Mouse (Mus musculus) gastrocnemius, postnatal 14 days (tissue): ENCODE data around the gene Apom. TPM values are rescaled to one million over a fixed set of nuclear protein-coding genes. Genes with fewer than 3 reads are reported as not detected.

Experiments
- DNase-seq: peaks from one replicate; pipeline ENCODE4 v3.0.0; 2021; ENCODE audit warnings: mixed read lengths
- intact Hi-C: fragments of 180-260 bp; cut with DNase I; formaldehyde crosslinking; loops from one replicate; pipeline ENCODE4 v1.15.1; 2025; ENCODE audit warnings: low total_unique reads
- total RNA-seq, 2 experiments: library from RNA; stranded (reverse); gene quantifications; 2 replicates each; pipeline ENCODE4 v1.2.3; 2021

The Apom gene
- total RNA-seq, 2 experiments from 2014 or later, result not detected

DNA sequence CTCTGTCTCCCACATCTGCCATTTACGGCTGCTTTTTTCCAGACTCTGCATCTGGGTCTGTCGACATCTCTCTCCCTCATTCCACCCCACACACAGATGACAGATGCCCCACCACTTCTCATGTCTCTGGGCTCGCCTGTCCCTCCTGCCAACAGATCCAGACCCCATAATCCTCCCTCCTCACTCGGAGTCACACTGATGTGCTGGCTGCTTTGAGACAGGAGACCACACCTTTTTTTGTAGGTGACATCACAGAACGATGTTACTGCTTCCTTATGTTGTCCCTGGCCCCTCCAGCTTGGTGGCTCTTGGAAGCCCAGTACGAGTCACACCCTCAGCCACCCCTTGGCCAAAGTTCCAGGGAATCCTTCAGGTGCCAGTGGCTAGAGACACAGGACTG lies 51.6 kb downstream of the Apom start:
- intact Hi-C loops, result no loop called here

DNA sequence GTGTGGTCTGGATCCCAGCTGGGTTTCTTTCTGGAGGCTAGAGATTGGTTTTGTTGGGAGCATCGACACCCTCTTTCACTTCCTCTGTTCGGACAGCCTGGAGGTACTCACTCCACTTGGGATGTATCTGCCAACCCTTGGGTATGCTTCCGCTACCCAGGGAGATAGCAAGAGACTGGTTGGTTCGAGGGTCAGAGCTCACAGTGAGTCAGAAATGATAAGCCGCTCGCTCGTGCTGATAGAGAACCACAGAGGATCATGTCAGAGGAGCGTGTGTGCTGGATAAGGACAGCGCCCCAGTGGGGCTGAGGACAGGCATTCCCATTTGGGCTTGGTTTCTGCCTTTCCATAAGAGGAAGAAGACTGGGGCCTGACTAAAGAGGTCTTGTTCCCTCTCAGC lies 52.1 kb downstream of the Apom start:
- intact Hi-C loops, result no loop called here
- no peak for DNase-seq

More for the DNA sequence above, 51.6 kb downstream of the Apom start:
- DNase-seq, result no peak

Other genes with a start within 250 kb of the Apom start
- 1 to 10 TPM; 1.8 to 3.1 TPM for gene C2, start 233.8 kb downstream of the Apom start, total RNA-seq
- 10 to 100 TPM; 29.4 to 32.2 TPM for gene Ehmt2, start 233.6 kb downstream of the Apom start, total RNA-seq
- under 1 TPM in 1 of 2 experiments, not detected in 1; 0.09 TPM for gene Slc44a4, start 217.6 kb downstream of the Apom start, total RNA-seq
- gene Neu1, start 200.8 kb downstream of the Apom start, total RNA-seq, result 1 to 10 TPM; 8.0 to 8.3 TPM
- gene Hspa1b, start 172.8 kb downstream of the Apom start, total RNA-seq, result 1 to 10 TPM; 2.6 to 5.9 TPM
- gene Gm20481, start 162.1 kb downstream of the Apom start, total RNA-seq, result not detected
- 1 to 10 TPM; 3.8 to 6.8 TPM for gene Hspa1a, start 159.9 kb downstream of the Apom start, total RNA-seq
- 10 to 100 TPM; 11.6 to 14.8 TPM for gene Hspa1l, start 159.3 kb downstream of the Apom start, total RNA-seq
- 10 to 100 TPM; 19.5 to 20.1 TPM for gene Lsm2, start 150.2 kb downstream of the Apom start, total RNA-seq
- gene Vars, start 131.1 kb downstream of the Apom start, total RNA-seq, result 10 to 100 TPM; 26.8 to 29.2 TPM
- gene Vwa7, start 115.5 kb downstream of the Apom start, total RNA-seq, result 1 to 10 TPM; 3.7 to 3.9 TPM
- gene Sapcd1, start 104.0 kb downstream of the Apom start, total RNA-seq, result 1 to 10 TPM in 1 of 2 experiments, under 1 TPM in 1; 0.38 to 1.5 TPM
- gene Msh5, start 85.3 kb downstream of the Apom start, total RNA-seq, result under 1 TPM; 0.84 to 0.94 TPM
- 10 to 100 TPM; 28.3 to 32.5 TPM for gene Clic1, start 82.1 kb downstream of the Apom start, total RNA-seq
- gene Ddah2, start 73.0 kb downstream of the Apom start, total RNA-seq, result 10 to 100 TPM; 23.4 to 32.2 TPM
- not detected for gene Ly6g6c, start 66.7 kb downstream of the Apom start, total RNA-seq
- gene Mpig6b, start 65.9 kb downstream of the Apom start, total RNA-seq, result not detected
- not detected for gene Ly6g6e, start 55.1 kb downstream of the Apom start, total RNA-seq
- under 1 TPM; 0.64 TPM for gene Ly6g6d, start 54.0 kb downstream of the Apom start, total RNA-seq
- gene Ly6g6f, start 46.4 kb downstream of the Apom start, total RNA-seq, result not detected
- 10 to 100 TPM; 52.8 to 58.5 TPM for gene Abhd16a, start 42.8 kb downstream of the Apom start, total RNA-seq
- gene Ly6g5c, start 23.8 kb downstream of the Apom start, total RNA-seq, result not detected
- under 1 TPM; 0.27 to 0.37 TPM for gene Ly6g5b, start 16.6 kb downstream of the Apom start, total RNA-seq
- 1 to 10 TPM; 7.0 to 7.9 TPM for gene Gpank1, start 10.6 kb downstream of the Apom start, total RNA-seq
- gene Csnk2b, start 10.0 kb downstream of the Apom start, total RNA-seq, result 100 to 1,000 TPM; 156 to 166 TPM
- 10 to 100 TPM; 14.4 to 16.1 TPM for gene D17H6S53E, start 5.7 kb downstream of the Apom start, total RNA-seq
- gene Bag6, start 3.1 kb upstream of the Apom start, total RNA-seq, result 100 to 1,000 TPM; 193 to 200 TPM
- 100 to 1,000 TPM; 102 to 118 TPM for gene Prrc2a, start 32.8 kb upstream of the Apom start, total RNA-seq
- under 1 TPM; 0.71 to 0.90 TPM for gene Aif1, start 44.0 kb upstream of the Apom start, total RNA-seq
- gene Lst1, start 56.4 kb upstream of the Apom start, total RNA-seq, result 1 to 10 TPM; 1.5 to 2.8 TPM
- under 1 TPM in 1 of 2 experiments, not detected in 1; 0.31 TPM for gene Ltb, start 62.4 kb upstream of the Apom start, total RNA-seq
- under 1 TPM; 0.24 to 0.68 TPM for gene Tnf, start 70.0 kb upstream of the Apom start, total RNA-seq
- under 1 TPM; 0.42 to 0.78 TPM for gene Lta, start 73.3 kb upstream of the Apom start, total RNA-seq
- gene Gm16181, start 88.8 kb upstream of the Apom start, total RNA-seq, result not detected
- gene Atp6v1g2, start 101.6 kb upstream of the Apom start, total RNA-seq, result 1 to 10 TPM; 2.3 to 2.7 TPM
- 1 to 10 TPM; 7.6 to 7.9 TPM for gene Nfkbil1, start 103.7 kb upstream of the Apom start, total RNA-seq
- 100 to 1,000 TPM in 1 of 2 experiments, 10 to 100 TPM in 1; 85.3 to 103 TPM for gene Ddx39b, start 109.7 kb upstream of the Apom start, total RNA-seq
- 10 to 100 TPM; 34.3 to 40.7 TPM for gene H2-D1, start 130.7 kb upstream of the Apom start, total RNA-seq
- under 1 TPM; 0.18 to 0.47 TPM for gene H2-Q1, start 188.4 kb upstream of the Apom start, total RNA-seq
- under 1 TPM; 0.33 to 0.58 TPM for gene H2-Q2, start 210.2 kb upstream of the Apom start, total RNA-seq
- 1 to 10 TPM; 3.0 to 4.1 TPM for gene H2-Q4, start 247.6 kb upstream of the Apom start, total RNA-seq